Mouse (Mus musculus) liver, adult 2 months (tissue): ENCODE data around the gene Cplx3. TPM values are rescaled to one million over a fixed set of nuclear protein-coding genes. Genes with fewer than 3 reads are reported as not detected.
A peak's percentile ranks its signal among the peaks of the same experiment; 100 is the strongest.

ENCODE experiments used
- DNase-seq: peaks from one replicate; pipeline ENCODE4 v3.0.0-alpha.2; 2011; ENCODE audit warnings: low read depth, low spot score; ENCODE audit errors: extremely low read depth
- H3K27ac ChIP-seq: fragments of 200-500 bp; replicated peaks from 2 replicates; pipeline ENCODE4 v1.5.1; 2012; ENCODE audit warnings: low read depth, mild to moderate bottlenecking, control low read depth, inconsistent platforms, low read length; ENCODE audit not compliant: insufficient read depth
- H3K27me3 ChIP-seq: fragments of 200-500 bp; 2 replicates; pipeline ENCODE4 v1.6.1; 2012; ENCODE audit warnings: mild to moderate bottlenecking, moderate library complexity, low read length, inconsistent platforms; ENCODE audit not compliant: control insufficient read depth, insufficient read depth
- H3K36me3 ChIP-seq: fragments of 200-500 bp; 2 replicates; pipeline ENCODE4 v1.6.1; 2012; ENCODE audit warnings: low read length, inconsistent platforms; ENCODE audit not compliant: control insufficient read depth, insufficient read depth
- H3K4me1 ChIP-seq: fragments of 200-500 bp; 2 replicates; pipeline ENCODE4 v1.6.1; 2011; ENCODE audit warnings: low read length; ENCODE audit not compliant: control insufficient read depth, insufficient read depth
- H3K4me3 ChIP-seq: fragments of 200-500 bp; 2 replicates; pipeline ENCODE4 v1.5.1; 2011; ENCODE audit warnings: low read depth, mild to moderate bottlenecking, control low read depth, low read length, moderate library complexity; ENCODE audit not compliant: insufficient read depth
- H3K79me2 ChIP-seq: fragments of 200-500 bp; 2 replicates; pipeline ENCODE4 v1.6.1; 2012; ENCODE audit warnings: inconsistent platforms, mild to moderate bottlenecking, low read length, moderate library complexity; ENCODE audit not compliant: control insufficient read depth, insufficient read depth
- H3K9ac ChIP-seq: fragments of 200-500 bp; 2 replicates; pipeline ENCODE4 v1.6.1; 2012; ENCODE audit warnings: low read depth, mild to moderate bottlenecking, control low read depth, inconsistent platforms, low read length
- CTCF ChIP-seq: fragments of 200-500 bp; IDR thresholded peaks from 2 replicates; pipeline ENCODE4 v1.5.1; 2011; ENCODE audit warnings: low read depth, low read length, control low read depth
- POLR2A ChIP-seq: fragments of 200-500 bp; IDR thresholded peaks from 2 replicates; pipeline ENCODE4 v1.6.1; 2011; ENCODE audit warnings: low read length, control low read depth; ENCODE audit not compliant: insufficient read depth; ENCODE audit errors: extremely low read depth
- WGBS: fragments of 180-500 bp; shearing (Covaris S2); methylation state at CpG from one replicate; pipeline ENCODE4 v1.1.7; 2018; 5-methylcytosine and 5-hydroxymethylcytosine counted together
- polyA plus RNA-seq: library from polyadenylated mRNA; depleted of rRNA; stranded (reverse); fragments of >200 nt; gene quantifications from 2 replicates; pipeline ENCODE4 v1.2.3, GENCODE M21; 2012
- total RNA-seq: library from RNA; depleted of rRNA; stranded (reverse); fragments of >200 nt; gene quantifications from 2 replicates; pipeline ENCODE4 v1.2.3, GENCODE M21; 2014

Gene Cplx3
- total and polyA plus RNA-seq, 2 experiments, result not detected

GRCm38 (mm10) chr9:57589224-57590126, 16.6 kb downstream of the Cplx3 start, which contains the start of gene Ulk3:
Gene Ulk3 (plus strand): TSS chr9:57589452.
- Histone ChIP-seq H3K4me3 (peak within 1 kb of the TSS; percentile 85), H3K79me2 (no peaks in the 10 kb centered on the region), H3K36me3 (no peaks in the 10 kb centered on the region), H3K9ac (peak within 1 kb of the TSS; percentile 85), H3K4me1 (peaks cover 8% of the 10 kb centered on the region), H3K27ac (peak within 1 kb of the TSS; percentile 77), H3K27me3 (no peaks in the 10 kb centered on the region)
- WGBS, result under 1% methylated on average over 58 of the region's 58 CpGs
- DNase-seq, result peak; percentile 69
- TF ChIP-seq POLR2A, result peak; percentile 38; the same call in 1 of the 2 replicates
- TF ChIP-seq CTCF, result peak; percentile 15; the same call in 1 of the 2 replicates

- Histone ChIP-seq H3K9ac (no peak overlapping the region), H3K4me3 (no peak overlapping the region), H3K36me3 (peaks cover 26% of the 10 kb centered on the region; the same call in 1 of the 2 replicates), H3K79me2 (no peaks in the 10 kb centered on the region), H3K27me3 (no peaks in the 10 kb centered on the region), H3K27ac (no peak overlapping the region), H3K4me1 (peaks cover 4% of the 10 kb centered on the region)
- 80% methylated on average over 3 of the region's 3 CpGs for WGBS
- no peak for TF ChIP-seq CTCF
- no peak for TF ChIP-seq POLR2A
- DNase-seq, result no peak
These were observed 21.1 kb downstream of the Cplx3 start for GRCm38 (mm10) chr9:57584991-57585390.

GRCm38 (mm10) chr9:57577144-57577849, 28.8 kb downstream of the Cplx3 start:
- H3K27me3 ChIP-seq, result no peaks in the 10 kb centered on the region
- TF ChIP-seq POLR2A (no peak), CTCF (no peak)
- WGBS, result 80% methylated on average over 6 of the region's 6 CpGs
- H3K4me1 ChIP-seq, result no peaks in the 10 kb centered on the region
- H3K4me3 ChIP-seq, result no peak overlapping the region
- no peak overlapping the region for H3K9ac ChIP-seq
- H3K79me2 ChIP-seq, result no peaks in the 10 kb centered on the region; the same call in 1 of the 2 replicates
- no peak for DNase-seq
- peaks cover 15% of the 10 kb centered on the region; the same call in 1 of the 2 replicates for H3K36me3 ChIP-seq
- H3K27ac ChIP-seq, result no peak overlapping the region

GRCm38 (mm10) chr9:57575577-57575976, 30.5 kb downstream of the Cplx3 start:
- H3K36me3 ChIP-seq, result peaks cover 5% of the 10 kb centered on the region; the same call in 1 of the 2 replicates
- no peaks in the 10 kb centered on the region for H3K4me1 ChIP-seq
- H3K27me3 ChIP-seq, result no peaks in the 10 kb centered on the region
- no peak overlapping the region for H3K27ac ChIP-seq
- H3K79me2 ChIP-seq, result no peaks in the 10 kb centered on the region; the same call in 1 of the 2 replicates
- H3K4me3 ChIP-seq, result no peak overlapping the region
- WGBS, result 81% methylated on average over 3 of the region's 3 CpGs
- no peak for TF ChIP-seq POLR2A
- no peak for TF ChIP-seq CTCF
- no peak overlapping the region for H3K9ac ChIP-seq
- DNase-seq, result no peak

- TF ChIP-seq POLR2A (no peak), CTCF (no peak)
- DNase-seq, result no peak
- H3K27me3 ChIP-seq, result no peaks in the 10 kb centered on the region
- H3K4me3 ChIP-seq, result no peak overlapping the region
- H3K4me1 ChIP-seq, result no peaks in the 10 kb centered on the region
- no peak overlapping the region for H3K27ac ChIP-seq
- peaks cover 7% of the 10 kb centered on the region; the same call in 1 of the 2 replicates for H3K36me3 ChIP-seq
- peaks cover 4% of the 10 kb centered on the region; the same call in 1 of the 2 replicates for H3K79me2 ChIP-seq
- no peak overlapping the region for H3K9ac ChIP-seq
These were observed 31.7 kb downstream of the Cplx3 start for GRCm38 (mm10) chr9:57574397-57574796.
